Mouse (Mus musculus) thymus, postnatal 10 days (tissue): ENCODE measurements around the gene Slc7a5.
A peak's percentile ranks its signal among the peaks of the same experiment; 100 is the strongest.

Experiments
- DNase-seq, 2 experiments: peaks; one replicate each; pipeline ENCODE4 v3.0.0; 2021; ENCODE audit warnings: low spot score in 2 of 2

Gene Slc7a5

DNA sequence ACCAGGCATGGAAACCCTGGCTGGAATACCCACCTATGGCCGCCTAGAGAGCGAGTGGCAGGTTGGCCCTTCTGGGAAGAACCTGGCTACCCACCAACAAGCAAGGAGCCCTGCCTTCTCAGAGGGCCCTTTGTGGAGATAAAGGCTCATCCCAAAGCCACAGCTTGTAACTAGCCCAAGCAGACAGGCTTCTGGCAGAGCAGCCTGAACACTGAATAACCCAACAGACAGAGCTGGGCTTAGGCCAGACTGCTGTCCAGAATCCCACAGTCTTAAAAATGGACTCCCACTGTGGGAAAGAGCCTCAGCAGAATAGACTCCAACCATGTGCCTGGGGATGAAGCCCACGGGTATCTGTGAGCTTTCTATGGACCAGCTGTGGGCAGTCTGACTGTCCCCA, 23.3 kb downstream of the Slc7a5 start:
- no peak for DNase-seq

DNA sequence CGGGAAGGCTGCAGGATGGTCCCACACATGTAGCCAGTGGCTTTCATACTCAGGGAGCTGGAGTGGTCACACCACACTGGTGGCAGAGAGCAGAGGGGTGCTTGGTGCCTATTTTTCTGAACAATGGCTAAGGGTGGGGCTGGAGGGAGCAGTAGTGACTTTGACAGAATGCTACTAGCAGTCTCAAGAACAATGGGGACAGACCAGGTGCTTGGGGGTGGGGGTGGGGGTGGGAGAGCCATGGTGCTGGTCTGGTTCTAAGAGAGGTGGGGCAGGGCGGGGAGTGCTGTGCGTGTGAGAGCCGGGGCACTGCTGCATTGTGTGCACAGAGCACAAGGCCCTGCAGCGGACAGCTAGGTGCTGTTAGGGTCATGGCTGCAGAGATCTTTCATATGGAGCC, 25.6 kb downstream of the Slc7a5 start:
- DNase-seq, result no peak

DNA sequence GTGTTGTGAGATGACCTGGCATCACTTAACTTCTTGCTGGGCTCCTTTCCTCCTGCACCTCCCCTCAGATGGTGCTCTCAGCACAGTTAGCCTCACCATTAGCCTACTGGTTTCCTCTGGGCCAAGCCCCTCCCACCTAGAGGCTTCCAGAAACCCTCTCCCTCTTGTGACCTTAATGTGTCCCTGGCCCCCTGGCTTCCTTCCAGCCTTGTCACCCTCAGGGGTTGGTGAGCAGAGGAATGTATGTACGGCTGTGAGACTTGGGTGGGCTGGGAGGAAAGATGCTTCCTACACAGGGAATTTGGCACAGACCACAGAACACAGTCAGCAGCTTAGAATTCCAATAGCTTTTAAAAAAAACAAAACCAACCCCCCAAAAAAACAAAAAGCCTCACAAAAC, 26.7 kb downstream of the Slc7a5 start:
- no peak for DNase-seq

DNA sequence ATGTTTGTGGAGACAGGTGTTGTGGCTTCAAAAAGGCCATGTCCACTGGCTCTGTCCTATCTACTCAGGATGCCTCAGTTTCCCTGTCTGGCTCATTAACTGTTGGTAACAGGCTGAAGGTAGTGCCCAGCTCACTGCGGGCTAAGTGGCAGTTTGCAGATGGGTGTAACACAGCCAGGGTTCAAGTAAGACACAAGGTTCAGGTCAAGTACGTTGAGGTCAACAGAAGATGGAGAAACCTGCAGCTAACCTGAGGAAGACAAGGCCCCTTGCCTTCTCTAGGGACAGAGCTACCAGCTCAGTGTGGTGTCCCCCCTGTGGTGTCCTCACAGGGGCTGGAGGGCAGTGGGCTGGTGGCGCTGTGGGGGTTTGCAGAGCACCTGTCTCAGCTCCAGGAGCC, 27.8 kb downstream of the Slc7a5 start:
- DNase-seq, result no peak

DNA sequence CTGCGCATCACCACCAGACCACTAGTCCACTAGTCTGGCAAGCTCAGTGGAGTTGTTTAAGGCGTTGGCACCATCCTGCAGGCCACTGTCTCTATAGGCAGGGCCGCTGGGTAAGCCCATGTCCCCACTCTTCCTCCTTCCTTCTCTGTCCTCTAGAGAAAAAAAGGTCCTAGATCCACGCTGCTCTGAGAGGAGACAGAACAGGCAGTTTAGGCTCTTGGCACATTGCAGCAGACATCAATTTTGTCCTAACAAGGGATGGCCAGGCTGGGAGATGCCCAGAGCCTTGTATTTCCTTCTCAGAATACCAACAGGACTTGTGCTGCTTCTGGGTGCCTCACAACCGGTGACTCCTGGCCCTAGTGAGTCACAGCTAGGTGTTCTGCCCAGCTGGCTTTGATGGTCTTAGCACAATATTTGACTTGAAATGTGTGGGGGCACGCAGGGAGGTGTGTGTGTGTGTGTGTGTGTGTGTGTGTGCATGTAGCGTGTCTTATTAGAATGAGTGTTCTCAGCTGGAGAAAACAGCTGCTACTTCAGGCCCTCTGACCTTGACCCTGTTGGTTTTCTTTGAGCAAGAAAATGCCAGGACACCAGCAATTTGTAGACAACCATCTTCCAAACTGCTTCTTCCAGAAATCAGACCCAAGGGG, 29.5 kb downstream of the Slc7a5 start:
- no peak for DNase-seq

DNA sequence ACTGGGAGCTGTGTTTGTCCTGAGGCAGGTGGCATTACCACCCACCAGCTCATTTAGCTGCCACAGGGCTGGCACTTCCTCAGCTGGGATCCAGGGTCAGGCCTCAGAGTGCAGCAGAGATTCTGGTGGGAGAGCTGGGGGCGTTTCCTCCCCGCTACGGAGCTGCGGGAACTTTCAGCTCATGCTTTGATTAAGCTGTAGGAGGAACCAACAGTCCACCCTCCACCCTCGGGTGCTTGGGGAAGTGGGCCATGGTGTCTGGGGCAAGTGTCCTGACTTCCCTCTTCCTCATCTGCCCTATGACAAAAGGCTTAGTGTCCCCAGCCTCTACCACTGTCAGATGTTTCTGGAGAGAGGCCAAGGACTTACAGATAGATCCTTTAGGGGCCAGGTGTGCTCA, 30.3 kb downstream of the Slc7a5 start:
- no peak for DNase-seq

DNA sequence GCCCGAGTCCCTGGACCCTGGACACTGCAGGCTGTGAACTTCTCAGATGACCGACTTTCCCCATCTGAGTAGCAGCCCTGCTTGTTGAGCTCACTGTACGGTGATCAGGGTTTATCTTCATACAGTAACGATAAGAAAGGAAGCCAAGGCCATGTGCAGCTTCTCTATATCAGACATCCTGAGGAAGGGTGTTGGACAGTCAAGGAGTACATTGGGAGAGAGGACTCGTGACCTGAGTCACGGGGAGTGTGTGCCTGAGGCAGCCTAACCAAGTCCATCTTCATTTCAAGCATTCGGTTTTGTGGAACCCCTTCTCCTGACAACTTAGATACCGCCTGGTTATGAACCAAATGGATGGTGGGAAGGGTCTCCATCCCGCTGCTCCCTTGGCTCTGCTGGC, 32.0 kb downstream of the Slc7a5 start:
- no peak for DNase-seq

DNA sequence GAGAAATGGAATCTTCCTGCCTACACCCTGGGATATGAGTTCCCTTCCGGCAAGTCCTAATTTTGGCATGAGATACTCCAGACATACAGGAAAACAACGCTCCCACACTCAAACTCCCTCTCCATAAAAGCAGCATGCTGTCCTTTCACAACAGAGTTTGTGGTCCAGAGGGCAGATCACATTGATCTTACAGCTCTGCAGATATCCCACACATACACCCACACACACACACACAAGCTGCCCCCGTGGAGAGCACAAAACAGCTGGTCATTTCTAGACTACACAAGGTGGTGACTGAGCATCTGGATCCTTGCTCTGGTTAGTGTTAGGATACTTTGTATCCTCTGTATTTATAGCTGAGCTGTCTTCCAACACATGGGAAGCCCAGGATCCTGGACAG, 32.4 kb downstream of the Slc7a5 start:
- no peak for DNase-seq

DNA sequence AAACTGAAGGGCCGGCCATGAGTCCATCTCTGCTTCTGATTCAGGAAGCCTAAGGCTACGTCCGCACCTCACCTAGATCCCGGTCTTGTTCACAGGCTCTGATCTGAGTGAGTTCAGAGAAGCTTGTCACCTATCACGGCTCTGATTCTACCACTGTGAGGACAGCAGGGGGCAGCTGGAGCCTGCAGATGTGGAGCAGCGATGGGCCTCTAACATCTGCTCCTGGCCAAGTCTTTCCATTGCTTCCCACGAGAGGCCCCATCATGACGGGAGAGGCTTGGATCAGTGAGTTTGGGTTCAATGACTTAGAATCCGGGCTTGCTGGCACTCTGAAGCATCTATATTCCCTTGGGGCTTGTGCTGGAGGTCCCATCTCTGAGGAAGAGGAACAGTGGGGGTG, 33.5 kb downstream of the Slc7a5 start:
- peak in 1 of 2 experiments; percentile 25 for DNase-seq

DNA sequence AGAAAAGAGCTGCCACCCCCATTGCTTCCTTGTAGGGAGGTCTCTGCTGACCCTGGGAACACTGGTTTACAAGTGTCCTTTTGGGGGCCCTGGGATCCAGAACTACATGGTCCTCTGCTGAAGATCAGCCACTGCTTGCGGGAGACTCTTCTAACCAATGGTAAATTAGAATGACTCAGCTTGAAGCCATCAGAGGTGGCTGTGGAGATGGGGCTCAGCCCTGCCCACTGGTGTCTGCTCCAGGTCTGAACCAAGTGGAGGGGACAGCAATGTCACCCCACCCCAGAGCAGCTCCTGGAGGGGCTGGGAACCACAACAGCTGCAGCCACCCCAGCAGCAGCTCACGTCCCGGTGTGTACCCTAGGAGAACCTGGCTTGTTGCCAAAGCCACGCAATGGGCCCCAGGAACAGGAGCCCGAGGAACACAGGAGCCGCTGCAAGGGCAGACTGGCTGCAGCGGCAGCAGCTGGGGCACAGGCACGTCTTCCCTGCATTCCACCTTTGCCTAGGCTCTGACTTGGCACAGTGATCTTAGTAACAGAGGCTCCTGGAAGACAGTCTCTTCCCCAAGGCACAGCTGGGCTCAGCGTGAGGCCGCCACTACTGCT, 35.6 kb downstream of the Slc7a5 start:
- DNase-seq, result peak in 1 of 2 experiments; percentile 15

DNA sequence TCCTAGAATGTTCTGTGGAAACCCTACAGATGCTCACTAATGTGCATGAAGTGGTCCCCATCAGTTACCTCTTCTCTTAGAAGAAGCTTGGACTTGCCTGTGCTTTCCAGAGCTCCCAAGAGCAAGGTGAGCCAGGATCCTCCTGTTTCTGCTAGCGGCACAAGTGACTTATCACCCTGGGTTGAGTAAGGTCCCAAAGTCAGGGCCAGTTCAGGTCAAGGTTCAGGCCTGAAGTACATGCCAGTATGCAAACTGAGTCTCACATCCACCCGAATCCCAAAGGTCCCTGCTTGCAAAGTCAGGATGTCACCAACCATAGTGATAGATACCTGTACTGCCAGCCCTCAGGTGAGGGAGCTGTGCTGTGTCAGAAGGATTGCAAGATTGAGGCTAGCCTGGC, 37.3 kb downstream of the Slc7a5 start:
- no peak for DNase-seq

DNA sequence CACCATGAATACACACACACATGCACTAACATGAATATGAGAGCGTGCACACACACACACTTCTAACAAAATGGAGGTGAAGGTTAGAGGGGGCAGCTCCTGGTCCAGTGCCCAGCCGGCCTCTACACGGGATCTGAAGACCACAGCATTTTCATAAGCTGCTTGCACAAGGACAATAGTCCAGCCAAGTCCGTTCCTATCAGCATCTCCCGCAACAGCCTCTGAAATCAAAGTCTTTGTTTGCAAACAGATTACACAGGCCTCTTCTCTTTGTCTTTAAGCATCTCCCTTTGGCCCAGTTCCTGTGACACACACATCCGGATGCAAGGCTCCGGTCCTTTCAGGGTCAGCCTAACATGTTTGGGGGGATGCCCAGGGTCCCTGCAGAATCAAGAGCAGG, 38.6 kb downstream of the Slc7a5 start:
- DNase-seq, result no peak

DNA sequence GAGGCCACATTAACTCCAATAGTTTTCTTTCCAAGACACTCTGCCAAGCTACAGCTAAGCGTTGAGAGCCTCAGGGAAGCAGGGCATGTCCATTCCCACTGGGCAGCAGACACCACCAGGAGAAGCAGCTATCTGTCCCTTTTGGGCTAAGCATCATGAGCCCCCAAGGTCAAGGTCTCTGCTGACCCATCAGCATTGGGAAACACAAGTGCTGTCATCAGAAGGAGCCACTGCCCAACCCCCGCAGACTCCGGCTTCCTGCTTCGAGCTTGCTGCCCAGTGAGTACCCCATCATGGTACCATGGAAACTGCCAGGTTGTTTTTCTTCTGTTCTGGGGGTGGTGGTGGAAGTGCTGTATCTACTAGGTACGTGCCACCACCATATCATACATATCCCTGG, 39.3 kb downstream of the Slc7a5 start:
- no peak for DNase-seq

DNA sequence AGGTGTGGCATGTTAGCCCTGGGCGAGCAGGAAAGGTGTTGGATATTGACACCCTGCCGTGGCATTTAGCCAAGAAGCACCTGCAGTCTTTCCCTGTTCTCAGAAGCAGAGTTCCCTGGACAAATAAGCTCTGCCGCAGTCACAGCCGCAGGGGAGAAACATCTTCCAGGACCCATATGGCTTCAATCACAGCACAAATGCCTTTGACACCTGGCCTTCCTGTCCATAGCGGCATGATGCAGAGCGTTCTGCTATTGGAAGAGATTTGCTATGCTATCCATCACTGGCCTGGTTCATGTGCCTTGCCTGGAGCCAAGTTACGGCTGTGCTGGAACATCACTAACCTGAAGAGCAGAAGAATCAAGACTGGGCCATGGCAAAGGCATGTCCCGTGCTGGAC, 42.1 kb downstream of the Slc7a5 start:
- no peak for DNase-seq

DNA sequence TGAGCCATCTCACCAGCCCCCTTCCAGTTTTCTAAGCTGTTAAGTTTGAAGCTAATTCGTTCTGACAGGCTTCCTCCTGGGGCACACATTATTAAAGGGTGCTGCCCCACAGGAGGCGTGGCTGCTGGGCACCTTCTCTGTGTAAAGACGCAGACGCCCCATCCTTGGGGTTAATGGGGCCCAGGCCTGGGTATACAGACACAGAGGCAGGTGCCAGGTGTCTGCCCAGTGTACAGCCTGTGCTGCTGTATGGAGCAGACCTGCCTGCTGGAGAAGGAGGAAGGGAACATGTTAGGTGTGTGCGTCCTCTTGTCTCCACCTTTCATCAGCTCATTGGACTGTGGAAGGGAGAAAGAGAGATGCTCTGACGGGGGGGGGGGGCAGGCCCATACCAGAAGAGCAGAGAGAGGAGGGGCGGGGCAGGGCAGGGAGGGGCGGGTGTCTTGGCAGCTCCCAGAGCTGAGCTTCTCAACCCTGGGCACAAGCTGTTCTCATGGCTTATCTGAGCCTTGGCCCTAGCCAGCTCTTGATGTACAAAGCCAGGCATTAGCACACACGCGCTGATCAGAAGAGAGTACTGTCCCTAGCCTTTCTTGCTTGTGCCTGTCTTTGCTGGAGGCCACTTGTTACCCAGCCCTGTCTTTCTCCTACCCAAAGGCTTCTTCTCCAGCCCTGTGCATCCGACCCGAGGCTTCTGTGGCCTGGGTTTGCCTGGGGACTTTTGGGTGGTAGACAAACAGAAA, 45.5 kb downstream of the Slc7a5 start:
- no peak for DNase-seq

DNA sequence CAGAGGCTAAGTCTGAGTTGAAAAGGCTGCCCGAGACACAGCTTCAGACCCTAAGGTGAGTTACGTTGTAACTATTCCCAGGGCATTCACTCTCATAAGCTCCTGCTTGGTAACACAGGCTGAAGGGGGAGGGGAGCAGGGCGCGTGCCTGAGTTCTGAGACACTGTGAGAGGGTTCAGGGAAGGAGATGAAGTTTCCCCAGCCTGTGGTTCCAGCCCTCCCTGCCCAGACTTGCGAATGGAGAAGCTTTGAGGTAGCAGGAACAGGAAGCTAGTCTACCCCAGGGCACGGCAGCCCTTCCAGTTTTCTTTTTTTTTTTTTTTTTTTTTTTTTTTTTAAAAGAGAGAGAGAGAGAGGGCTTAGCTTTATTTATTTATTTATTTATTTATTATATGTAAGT, 46.2 kb downstream of the Slc7a5 start:
- no peak for DNase-seq

DNA sequence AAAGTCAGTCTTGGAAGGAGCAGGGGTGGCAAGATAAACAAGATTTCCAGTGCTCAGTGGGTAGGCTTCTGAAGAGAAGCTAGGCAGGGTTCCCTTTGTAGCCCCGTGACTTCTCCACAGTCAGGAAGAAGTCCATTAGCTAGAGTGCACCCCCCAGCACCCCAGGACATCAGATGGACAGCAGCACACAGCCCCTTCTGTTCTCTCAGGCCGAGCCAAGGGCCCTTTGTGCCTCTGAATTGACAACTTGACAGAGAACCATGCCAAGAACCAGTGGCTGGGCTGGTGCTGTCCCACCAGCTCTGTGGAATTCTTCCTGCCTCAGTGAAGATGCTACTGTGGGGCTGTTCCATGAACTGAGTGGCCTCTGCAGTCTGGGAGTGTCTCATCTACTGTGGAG, 49.7 kb downstream of the Slc7a5 start:
- no peak for DNase-seq

DNA sequence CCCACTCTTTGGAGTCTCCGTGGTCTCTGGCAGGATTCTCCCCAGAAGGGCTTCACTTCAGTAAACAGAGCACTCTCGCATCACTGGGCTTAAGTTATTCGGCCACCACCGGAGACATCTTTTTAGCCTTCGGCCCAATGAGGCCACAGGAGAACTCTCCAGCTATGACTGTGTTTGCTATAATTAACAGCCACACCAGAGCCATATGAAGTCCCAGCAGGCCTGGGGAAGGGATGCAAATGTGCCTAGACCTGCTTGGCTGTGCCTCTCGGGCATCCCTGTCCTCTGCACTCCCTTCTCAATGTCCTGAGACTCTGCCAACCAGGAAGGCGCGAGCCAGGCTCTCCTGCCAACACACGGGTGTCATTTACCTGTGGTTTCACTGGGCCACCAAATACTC, 50.2 kb downstream of the Slc7a5 start:
- no peak for DNase-seq

DNA sequence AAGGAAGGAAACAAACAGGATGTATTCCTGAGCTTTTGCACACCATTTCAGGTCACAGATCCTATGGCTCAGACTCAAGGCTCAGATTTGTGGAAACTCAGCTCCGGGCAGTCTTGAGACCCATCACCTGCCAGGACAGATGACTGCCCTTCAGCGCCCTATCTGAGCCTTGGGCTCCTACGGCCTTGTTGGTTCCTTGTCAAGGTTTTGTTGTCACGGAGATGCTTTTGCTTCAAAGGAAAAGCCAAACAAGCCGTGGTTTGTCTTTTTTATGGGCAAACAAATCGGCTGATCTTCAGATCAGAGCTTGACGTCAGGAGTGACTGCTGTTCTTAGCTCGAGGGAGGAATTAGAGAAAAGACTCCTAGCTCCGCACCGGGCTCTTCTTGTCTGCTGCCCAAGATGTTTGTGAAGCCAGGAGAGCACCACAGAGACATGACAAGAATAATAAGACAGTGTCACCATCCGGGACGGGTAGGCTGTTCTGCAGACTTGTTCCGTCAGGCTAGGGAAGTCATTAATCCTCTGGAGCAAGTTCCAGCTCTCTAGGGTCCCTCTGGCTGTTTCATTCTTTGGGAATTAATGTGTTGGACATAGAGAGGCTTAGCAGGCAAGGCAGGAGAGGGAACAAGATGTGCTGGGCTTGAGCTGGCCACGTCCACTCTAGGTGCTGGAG, 51.3 kb downstream of the Slc7a5 start:
- no peak for DNase-seq

DNA sequence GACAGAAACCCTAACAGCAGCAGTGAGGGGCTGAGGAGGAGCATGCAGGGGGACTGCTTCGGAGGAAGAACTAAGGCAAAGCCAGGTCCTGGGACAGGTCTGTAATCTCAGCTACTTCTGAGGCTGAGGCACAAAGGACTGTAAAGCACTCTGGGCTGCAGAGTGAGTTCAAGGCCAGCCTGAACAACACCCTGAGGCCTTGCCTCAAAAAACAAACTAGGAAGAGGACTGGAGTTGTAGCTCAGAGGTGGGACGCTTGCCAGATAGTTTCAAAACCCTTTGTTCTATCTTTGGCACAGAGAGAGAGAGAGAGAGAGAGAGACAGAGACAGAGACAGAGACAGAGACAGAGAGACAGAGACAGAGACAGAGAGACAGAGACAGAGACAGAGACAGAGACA, 53.9 kb downstream of the Slc7a5 start:
- no peak for DNase-seq

DNA sequence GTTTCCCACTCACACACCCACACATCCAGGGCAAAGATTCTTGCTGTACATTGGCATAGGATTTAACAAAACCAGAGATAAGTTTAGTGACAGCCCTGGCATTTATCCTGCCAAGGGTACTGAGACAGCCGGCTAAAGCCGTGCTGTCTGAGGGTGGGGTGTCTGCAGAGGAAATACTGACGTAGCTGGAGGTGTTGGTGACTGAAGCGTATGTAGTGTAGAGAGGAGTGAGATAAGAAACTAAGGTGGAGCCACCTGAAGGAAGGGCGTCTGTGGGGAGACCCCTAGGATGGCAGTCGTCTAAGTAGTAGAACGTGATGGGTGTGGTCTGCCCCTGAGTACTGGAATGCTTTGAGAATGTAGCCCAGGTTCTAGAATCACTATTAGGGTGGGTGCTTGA, 55.0 kb downstream of the Slc7a5 start:
- no peak for DNase-seq

DNA sequence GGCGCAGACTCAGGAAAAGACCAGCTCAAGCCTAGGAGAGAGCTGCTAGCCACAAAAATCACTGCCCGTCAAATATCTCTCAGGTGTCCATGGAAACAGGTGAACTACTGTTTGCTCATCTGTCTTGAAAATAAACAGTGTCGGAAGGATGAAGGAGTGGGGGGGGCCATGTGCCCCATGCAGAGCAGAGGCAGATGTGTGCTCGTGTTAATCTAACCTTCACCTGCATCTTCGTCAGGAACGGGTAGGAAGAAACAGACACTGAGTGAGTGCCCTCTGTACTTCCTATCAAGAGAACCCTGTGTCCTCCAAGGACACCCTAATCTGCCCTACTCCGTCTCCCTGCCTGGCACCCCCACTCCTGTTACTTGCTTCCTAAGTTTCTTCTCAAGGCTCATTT, 55.8 kb downstream of the Slc7a5 start:
- DNase-seq, result no peak
